Mouse (Mus musculus) ES-E14 (cell line): ENCODE data around the gene Tram2. TPM values are rescaled to one million over a fixed set of nuclear protein-coding genes. Genes with fewer than 3 reads are reported as not detected.

ENCODE experiments used
- DNase-seq: peaks from one replicate; pipeline ENCODE4 v3.0.0-alpha.2; 2013; ENCODE audit warnings: low read depth, low spot score
- H3K27ac ChIP-seq: 2 replicates; pipeline ENCODE4 v1.5.1; 2012; ENCODE audit warnings: low read depth, mild to moderate bottlenecking, low read length, moderate library complexity, mixed read lengths; ENCODE audit not compliant: poor library complexity, insufficient read depth, severe bottlenecking
- H3K36me3 ChIP-seq: 2 replicates; pipeline ENCODE4 v1.6.1; 2012; ENCODE audit warnings: mild to moderate bottlenecking, low read length, moderate library complexity, mixed read lengths; ENCODE audit not compliant: control insufficient read depth, poor library complexity, insufficient read depth, severe bottlenecking
- H3K4me1 ChIP-seq, 2 experiments: fragments of 150-350 bp in 1 of 2; sonication (generic) in 1 of 2; 2 replicates each; pipeline ENCODE4 v1.6.1; 2012; ENCODE audit warnings: low read length in 2 of 2, mild to moderate bottlenecking in 1 of 2, mixed read lengths in 1 of 2; ENCODE audit not compliant: control insufficient read depth in 2 of 2, insufficient read depth in 2 of 2, poor library complexity in 1 of 2
- H3K4me3 ChIP-seq, 2 experiments: fragments of 150-350 bp in 1 of 2; sonication (generic) in 1 of 2; 2 replicates each; pipeline ENCODE4 v1.5.1; 2012; ENCODE audit warnings: low read length in 2 of 2, low read depth in 1 of 2, mild to moderate bottlenecking in 1 of 2, mixed read lengths in 1 of 2; ENCODE audit not compliant: insufficient read depth in 1 of 2, poor library complexity in 1 of 2, severe bottlenecking in 1 of 2
- H3K9ac ChIP-seq: 2 replicates; pipeline ENCODE4 v1.6.1; 2012; ENCODE audit warnings: low read depth, mild to moderate bottlenecking, low read length, mixed read lengths; ENCODE audit not compliant: poor library complexity, insufficient read depth, severe bottlenecking
- H3K9me3 ChIP-seq: fragments of 150-350 bp; sonication (generic); 2 replicates; pipeline ENCODE4 v1.6.1; 2012; ENCODE audit warnings: low read depth, mild to moderate bottlenecking, low read length; ENCODE audit not compliant: control insufficient read depth, insufficient read depth
- CHD2 ChIP-seq: IDR thresholded peaks from 2 replicates; pipeline ENCODE4 v1.6.1; 2014; ENCODE audit warnings: mild to moderate bottlenecking, low read depth, low read length, inconsistent platforms
- HCFC1 ChIP-seq: IDR thresholded peaks from 2 replicates; pipeline ENCODE4 v1.6.1; 2012; ENCODE audit warnings: low read length, inconsistent platforms, borderline replicate concordance; ENCODE audit not compliant: insufficient read depth
- MAFK ChIP-seq: IDR thresholded peaks from 2 replicates; pipeline ENCODE4 v1.6.1; 2014; ENCODE audit warnings: mild to moderate bottlenecking, low read depth, low read length, inconsistent platforms; ENCODE audit not compliant: insufficient read depth
- ZC3H11A ChIP-seq: IDR thresholded peaks from 2 replicates; pipeline ENCODE4 v1.6.1; 2012; ENCODE audit warnings: low read depth, mild to moderate bottlenecking, inconsistent platforms, low read length, borderline replicate concordance
- ZNF384 ChIP-seq: IDR thresholded peaks from 2 replicates; pipeline ENCODE4 v1.6.1; 2012; ENCODE audit warnings: low read depth, low read length, inconsistent platforms
- in situ Hi-C, 2 experiments: fragments of 600-800 bp; cut with MboI; formaldehyde crosslinking; loops; one replicate each; pipeline ENCODE4 v1.15.1; 2025; ENCODE audit warnings: low sequenced_read_pairs in 2 of 2, inconsistent platforms in 1 of 2; ENCODE audit not compliant: unreplicated experiment in 2 of 2
- total RNA-seq: library from RNA; depleted of rRNA; stranded (reverse); fragments of 300-350 nt; gene quantifications from 2 replicates; pipeline ENCODE4 v1.2.3, GENCODE M21; 2012

Gene Tram2
- total RNA-seq, 1 experiment = 5.1 TPM

DNA sequence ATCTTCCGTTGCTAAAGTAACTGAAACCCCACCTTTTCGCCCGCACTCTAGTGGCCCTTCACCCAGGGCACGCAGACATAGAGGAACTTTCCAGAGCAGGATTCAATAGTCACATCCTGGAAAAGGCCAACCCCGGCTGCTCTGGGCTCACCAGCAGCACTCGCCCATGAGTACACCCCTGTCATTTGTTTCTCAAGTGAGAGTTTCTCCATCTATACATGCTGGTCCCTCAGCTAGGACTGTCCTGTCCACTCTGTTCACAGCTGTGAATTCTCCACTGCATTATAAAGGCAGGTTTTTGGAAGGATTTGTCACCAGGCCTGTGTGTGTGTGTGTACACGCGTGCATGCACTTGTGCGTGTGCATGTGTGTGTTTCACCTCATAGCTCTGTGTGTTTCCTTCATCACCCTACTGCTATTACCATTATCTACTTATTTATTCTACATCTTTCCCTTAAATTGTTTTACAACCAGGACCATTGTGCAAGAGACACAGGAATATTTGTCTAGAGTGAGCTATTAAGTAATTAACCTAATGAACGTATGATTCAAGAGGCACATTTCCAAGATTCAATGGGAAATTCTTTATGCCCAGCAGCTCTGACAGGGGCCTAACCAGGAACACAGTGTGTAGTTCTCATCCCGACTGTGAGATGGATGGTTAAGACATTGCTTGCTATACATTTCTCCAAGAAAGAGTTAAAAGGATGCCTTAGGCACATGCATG lies 45.8 kb downstream of the Tram2 start:
- H3K4me1 ChIP-seq = no peaks in the 10 kb centered on the region
- H3K27ac ChIP-seq = no peak overlapping the region
- no peak for DNase-seq
- in situ Hi-C loops = no loop called here
- no peak overlapping the region for H3K4me3 ChIP-seq
- TF ChIP-seq ZC3H11A = no peak
- TF ChIP-seq CHD2 = no peak
- TF ChIP-seq HCFC1 = no peak
- TF ChIP-seq ZNF384 = no peak
- TF ChIP-seq MAFK = no peak
- H3K9me3 ChIP-seq = no peaks in the 10 kb centered on the region
- H3K9ac ChIP-seq = no peak overlapping the region
- H3K36me3 ChIP-seq = no peaks in the 10 kb centered on the region

DNA sequence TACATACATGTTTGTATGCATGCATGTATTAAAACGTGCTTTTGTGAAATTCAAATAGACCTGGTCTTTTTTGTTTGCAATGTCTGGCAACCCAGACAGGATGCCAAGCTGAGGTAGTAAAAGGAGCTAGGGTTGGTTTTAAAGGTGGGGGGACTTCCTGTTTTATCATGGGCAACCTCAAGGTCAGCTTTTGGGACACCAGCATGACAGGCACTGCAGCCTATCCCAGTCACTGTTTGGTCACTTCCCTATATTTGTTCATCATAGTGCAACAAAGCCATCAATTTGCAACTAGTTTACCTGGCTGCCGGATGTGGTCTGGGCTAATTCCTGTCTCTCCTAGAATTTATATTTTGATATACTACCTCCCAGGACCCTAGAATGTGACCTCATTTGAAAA lies 47.4 kb downstream of the Tram2 start:
- Histone ChIP-seq H3K36me3 (no peaks in the 10 kb centered on the region), H3K4me1 (no peaks in the 10 kb centered on the region), H3K9ac (no peak overlapping the region), H3K9me3 (no peaks in the 10 kb centered on the region), H3K4me3 (no peak overlapping the region), H3K27ac (no peak overlapping the region)
- no peak for DNase-seq
- no peak for TF ChIP-seq CHD2
- no peak for TF ChIP-seq ZNF384
- TF ChIP-seq HCFC1 = no peak
- TF ChIP-seq ZC3H11A = no peak
- in situ Hi-C loops = no loop called here

DNA sequence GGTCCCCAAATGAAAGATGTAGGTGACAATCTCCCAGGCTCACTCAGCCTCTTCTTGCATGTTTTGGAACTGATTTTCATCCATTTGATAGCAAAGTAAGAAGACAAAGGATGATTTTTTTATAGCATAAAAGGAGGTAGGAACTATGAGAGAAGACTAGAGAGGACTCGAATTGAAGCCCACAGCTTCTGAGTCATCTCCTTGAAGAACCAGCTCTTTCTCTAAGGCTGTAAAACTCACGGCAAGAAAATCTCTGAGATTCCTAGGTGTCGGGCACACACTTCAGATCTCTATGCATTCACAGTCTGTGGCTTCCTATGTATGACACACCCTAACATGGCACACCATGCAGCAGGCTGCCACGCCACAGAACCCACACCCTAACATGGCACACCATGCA lies 50.0 kb downstream of the Tram2 start:
- no peaks in the 10 kb centered on the region for H3K36me3 ChIP-seq
- in situ Hi-C loops = no loop called here
- TF ChIP-seq ZC3H11A (no peak), HCFC1 (no peak), MAFK (no peak), ZNF384 (no peak), CHD2 (no peak)
- no peak overlapping the region for H3K4me3 ChIP-seq
- no peak overlapping the region for H3K27ac ChIP-seq
- no peak for DNase-seq
- no peaks in the 10 kb centered on the region for H3K9me3 ChIP-seq
- H3K9ac ChIP-seq = no peak overlapping the region
- H3K4me1 ChIP-seq = no peaks in the 10 kb centered on the region

DNA sequence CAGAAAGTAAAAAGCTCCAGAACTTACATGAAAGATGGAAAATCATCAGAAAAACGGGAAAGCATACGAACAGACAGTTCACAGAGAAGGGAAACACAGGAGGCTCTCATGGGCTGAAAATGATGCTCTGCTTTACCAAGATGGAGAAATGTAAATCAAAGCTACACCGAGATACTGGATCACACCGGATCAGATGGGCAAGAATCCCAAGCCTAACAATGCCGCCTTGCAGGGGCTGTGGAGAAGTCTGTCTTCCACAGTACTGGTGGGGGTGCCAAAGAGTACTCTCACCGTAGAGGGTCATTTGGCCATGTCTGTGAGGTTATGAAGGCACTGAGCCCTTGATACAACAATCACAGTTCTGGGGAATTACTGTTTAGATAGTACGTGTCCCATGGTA lies 52.5 kb downstream of the Tram2 start:
- in situ Hi-C loops = no loop called here
- Histone ChIP-seq H3K36me3 (no peaks in the 10 kb centered on the region), H3K9ac (no peak overlapping the region), H3K27ac (no peak overlapping the region), H3K4me3 (no peak overlapping the region), H3K4me1 (no peaks in the 10 kb centered on the region), H3K9me3 (no peaks in the 10 kb centered on the region)
- no peak for DNase-seq
- TF ChIP-seq CHD2 (no peak), ZNF384 (no peak), ZC3H11A (no peak), HCFC1 (no peak), MAFK (no peak)
